8 mouse cellular contexts compared by ENCODE assay signal in genomic region chr17:45886420-45887049, GRCm38 (mm10).
DNase-seq lines count a peak whose midpoint lies in the region; ATAC-seq lines count a peak whose summit lies in the region.

No protein-coding gene starts in this region.

- H3K9me3 ChIP-seq in embryonic facial prominence, embryonic 14.5 days (ENCODE audit: control insufficient read depth, low read length): no peaks in the 10 kb centered on the region
- no peaks in the 10 kb centered on the region for H3K9me3 ChIP-seq in intestine, embryonic 16.5 days (ENCODE audit: control insufficient read depth, low read length)
- no peaks in the 10 kb centered on the region for H3K9me3 ChIP-seq in liver, embryonic 15.5 days (replicated peaks)

- no peaks in the 10 kb centered on the region for H3K36me3 ChIP-seq in embryonic facial prominence, embryonic 14.5 days (ENCODE audit: control insufficient read depth, insufficient read depth, low read length)
- no peaks in the 10 kb centered on the region for H3K36me3 ChIP-seq in intestine, embryonic 16.5 days (ENCODE audit: control insufficient read depth, insufficient read depth, low read length)
- H3K36me3 ChIP-seq in liver, embryonic 15.5 days (replicated peaks): no peaks in the 10 kb centered on the region

- peak overlapping the region; percentile 12; the same call in 1 of the 2 replicates for H3K9ac ChIP-seq in embryonic facial prominence, embryonic 14.5 days (ENCODE audit: low read depth, low read length)
- peak overlapping the region; percentile 30; the same call in 1 of the 2 replicates for H3K9ac ChIP-seq in intestine, embryonic 16.5 days (ENCODE audit: low read depth, low read length)
- H3K9ac ChIP-seq in liver, embryonic 15.5 days: no peak overlapping the region

- ATAC-seq in embryonic facial prominence, embryonic 14.5 days (ENCODE audit: low read depth): peak; percentile 76
- ATAC-seq in intestine, embryonic 16.5 days: peak; percentile 29
- no peak for ATAC-seq in liver, embryonic 15.5 days (ENCODE audit: insufficient read depth)

- peaks cover 32% of the 10 kb centered on the region for H3K4me1 ChIP-seq in embryonic facial prominence, embryonic 14.5 days (ENCODE audit: control insufficient read depth, insufficient read depth, low read length)
- H3K4me1 ChIP-seq in intestine, embryonic 16.5 days (ENCODE audit: control insufficient read depth, insufficient read depth, low read length): peaks cover 24% of the 10 kb centered on the region
- peaks cover 23% of the 10 kb centered on the region for H3K4me1 ChIP-seq in liver, embryonic 15.5 days (replicated peaks)

- H3K27ac ChIP-seq in embryonic facial prominence, embryonic 14.5 days (replicated peaks; ENCODE audit: low read depth, low read length): peak overlapping the region; percentile 68
- H3K27ac ChIP-seq in intestine, embryonic 16.5 days (ENCODE audit: low read length): no peak overlapping the region
- H3K27ac ChIP-seq in liver, embryonic 15.5 days (replicated peaks): no peak overlapping the region

- no peak overlapping the region for H3K4me3 ChIP-seq in embryonic facial prominence, embryonic 14.5 days (ENCODE audit: low read depth, low read length)
- no peak overlapping the region for H3K4me3 ChIP-seq in intestine, embryonic 16.5 days (ENCODE audit: low read length)
- no peak overlapping the region for H3K4me3 ChIP-seq in liver, embryonic 15.5 days (replicated peaks)

- peak; percentile 52 for DNase-seq in R1 (ENCODE audit: low read depth, low spot score)
- DNase-seq in embryonic facial prominence, embryonic 14.5 days (ENCODE audit: low spot score): peak; percentile 81
- peak; percentile 60 for DNase-seq in yolk sac, embryonic 10.5 days (ENCODE audit: low spot score)
- DNase-seq in MN1 (ENCODE audit: low spot score): no peak
- no peak for DNase-seq in frontal cortex, postnatal 36 days (ENCODE audit: low spot score in 2 of 2)
- no peak for DNase-seq in adrenal gland, postnatal 25 days

- 1% methylated on average over 17 of the region's 17 CpGs for WGBS in embryonic facial prominence, embryonic 14.5 days
- 22% methylated on average over 17 of the region's 17 CpGs for WGBS in intestine, embryonic 16.5 days
- 16% methylated on average over 17 of the region's 17 CpGs for WGBS in liver, embryonic 15.5 days (ENCODE audit: insufficient replicate concordance)

- H3K4me2 ChIP-seq in embryonic facial prominence, embryonic 14.5 days (ENCODE audit: low read depth, low read length): peak overlapping the region; percentile 38
- H3K4me2 ChIP-seq in intestine, embryonic 16.5 days (ENCODE audit: low read depth, low read length): no peak overlapping the region
- peak overlapping the region; percentile 18; the same call in 1 of the 2 replicates for H3K4me2 ChIP-seq in liver, embryonic 15.5 days

- no peaks in the 10 kb centered on the region for H3K27me3 ChIP-seq in embryonic facial prominence, embryonic 14.5 days (replicated peaks; ENCODE audit: control insufficient read depth, insufficient read depth, low read length)
- H3K27me3 ChIP-seq in intestine, embryonic 16.5 days (replicated peaks; ENCODE audit: control insufficient read depth, insufficient read depth, low read length): no peaks in the 10 kb centered on the region
- H3K27me3 ChIP-seq in liver, embryonic 15.5 days: 0 out of 2 replicates have a peak, but pooled peaks cover 14% of the 10 kb centered on the region

Comparison
In these comparisons a context has a peak if more than half of its experiments do, and no peak if none do; other contexts are left out.
1. DNase-seq: peak in R1 (single experiment), embryonic facial prominence, embryonic 14.5 days (single experiment) and yolk sac, embryonic 10.5 days (single experiment); none in MN1 (single experiment), frontal cortex, postnatal 36 days (0 of 2) and adrenal gland, postnatal 25 days (single experiment).